Mouse (Mus musculus) testis, adult 2 months (tissue): ENCODE measurements around the gene Stn1. TPM values are rescaled to one million over a fixed set of nuclear protein-coding genes. Genes with fewer than 3 reads are reported as not detected.

Experiments
- H3K27ac ChIP-seq: fragments of 200-500 bp; 2 replicates; pipeline ENCODE4 v1.5.1; 2012; ENCODE audit warnings: low read depth, low read length; ENCODE audit not compliant: control insufficient read depth, insufficient read depth
- H3K27me3 ChIP-seq: fragments of 200-500 bp; 2 replicates; pipeline ENCODE4 v1.6.1; 2012; ENCODE audit warnings: mild to moderate bottlenecking, low read length, moderate library complexity; ENCODE audit not compliant: control insufficient read depth, insufficient read depth
- H3K36me3 ChIP-seq: fragments of 200-500 bp; 2 replicates; pipeline ENCODE4 v1.6.1; 2012; ENCODE audit warnings: mild to moderate bottlenecking, low read length; ENCODE audit not compliant: control insufficient read depth, insufficient read depth
- H3K4me1 ChIP-seq: fragments of 200-500 bp; 2 replicates; pipeline ENCODE4 v1.6.1; 2012; ENCODE audit warnings: low read length; ENCODE audit not compliant: control insufficient read depth, insufficient read depth
- H3K4me3 ChIP-seq: fragments of 200-500 bp; 2 replicates; pipeline ENCODE4 v1.5.1; 2012; ENCODE audit warnings: low read depth, mild to moderate bottlenecking, low read length, moderate library complexity, mixed read lengths; ENCODE audit not compliant: control insufficient read depth
- CTCF ChIP-seq: fragments of 200-500 bp; IDR thresholded peaks from 2 replicates; pipeline ENCODE4 v1.5.1; 2012; ENCODE audit warnings: low read depth, mild to moderate bottlenecking, inconsistent platforms, low read length, moderate library complexity; ENCODE audit not compliant: control insufficient read depth, insufficient read depth, insufficient replicate concordance
- POLR2A ChIP-seq: fragments of 200-500 bp; IDR thresholded peaks from 2 replicates; pipeline ENCODE4 v1.6.1; 2012; ENCODE audit warnings: low read depth, mild to moderate bottlenecking, inconsistent platforms, low read length, moderate library complexity; ENCODE audit not compliant: control insufficient read depth
- polyA plus RNA-seq: library from polyadenylated mRNA; depleted of rRNA; stranded (reverse); fragments of >200 nt; gene quantifications from 2 replicates; pipeline ENCODE4 v1.2.3, GENCODE M21; 2012

The Stn1 gene
- polyA plus RNA-seq, 1 experiment: 19.6 TPM

DNA sequence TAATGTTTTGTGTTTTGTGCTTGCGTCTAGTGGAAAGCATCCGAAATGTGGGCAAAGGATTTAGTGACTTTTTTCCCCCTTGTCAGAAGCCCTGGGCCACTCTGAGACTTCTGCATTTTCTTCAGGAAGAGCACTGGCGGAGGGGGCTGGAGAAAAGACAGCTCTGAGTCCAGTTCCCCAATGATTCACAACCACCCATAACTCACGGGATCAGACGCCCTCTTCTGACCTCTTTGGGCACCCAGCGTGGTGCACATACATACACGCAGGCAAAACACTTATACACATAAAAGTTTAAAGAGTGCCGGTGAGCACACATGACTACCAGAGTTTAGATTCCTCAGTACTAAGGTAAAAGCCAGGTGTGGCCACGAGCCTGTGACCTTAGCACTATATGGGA, 71.8 kb downstream of the Stn1 start:
- no peaks in the 10 kb centered on the region for H3K36me3 ChIP-seq
- H3K4me3 ChIP-seq: no peak overlapping the region
- H3K27ac ChIP-seq: no peak overlapping the region
- TF ChIP-seq POLR2A (no peak), CTCF (no peak)
- peaks cover 10% of the 10 kb centered on the region for H3K4me1 ChIP-seq
- H3K27me3 ChIP-seq: no peaks in the 10 kb centered on the region

DNA sequence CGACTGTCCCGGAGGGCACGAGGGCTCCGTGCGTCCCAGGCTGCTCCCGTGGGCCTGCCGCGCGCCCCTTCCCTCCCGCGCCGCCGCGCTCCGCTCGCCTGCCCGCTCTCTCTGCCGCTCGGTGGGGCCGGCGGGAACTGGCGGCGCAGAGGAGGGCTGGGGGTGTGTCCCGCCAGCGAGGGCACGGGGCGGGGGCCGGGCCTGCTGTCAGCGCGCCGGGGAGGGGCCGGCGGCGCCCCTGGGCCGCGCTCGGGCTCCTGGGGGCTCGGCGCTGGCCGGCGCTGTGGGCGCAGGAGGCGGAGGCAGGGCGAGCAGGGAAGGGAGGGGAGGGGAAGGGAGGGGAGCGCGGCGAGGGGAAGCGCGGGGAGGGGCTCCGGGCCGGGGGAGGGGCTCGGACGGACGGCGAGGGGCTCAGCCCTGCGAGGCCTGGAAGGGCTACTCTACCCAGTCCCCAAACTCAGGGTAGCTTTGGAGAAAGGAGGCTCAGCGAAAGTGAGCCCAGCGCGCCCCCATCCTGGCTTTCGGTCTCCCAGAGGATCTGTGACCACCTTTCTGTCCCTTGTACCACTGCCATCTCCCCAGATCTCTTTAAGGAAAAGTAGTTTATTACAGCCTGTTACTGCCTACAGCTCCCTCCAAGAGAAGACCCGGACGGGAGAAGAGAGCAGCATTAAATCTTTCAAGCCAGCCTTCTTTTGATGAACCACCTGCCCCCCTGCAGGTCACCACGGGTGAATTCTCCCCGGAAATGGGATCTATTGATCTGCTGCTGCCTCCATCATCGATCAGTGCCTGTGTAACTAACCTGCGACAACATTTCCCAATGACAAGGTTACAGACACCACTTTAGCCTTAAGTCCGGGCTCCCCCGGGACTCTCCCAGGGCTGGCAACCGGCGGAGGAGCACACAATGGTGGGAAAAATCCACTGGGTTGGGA, 72.7 kb downstream of the Stn1 start, which contains the start of gene Sh3pxd2a:
Gene Sh3pxd2a, minus strand, starts transcription at position 98 of the 938 bp plus-strand sequence.
- Histone ChIP-seq H3K27me3 (no peaks in the 10 kb centered on the region), H3K36me3 (no peaks in the 10 kb centered on the region), H3K4me1 (peaks cover 10% of the 10 kb centered on the region), H3K27ac (no peak within 1 kb of the TSS), H3K4me3 (peak within 1 kb of the TSS; percentile 73)
- TF ChIP-seq POLR2A (no peak), CTCF (no peak)

DNA sequence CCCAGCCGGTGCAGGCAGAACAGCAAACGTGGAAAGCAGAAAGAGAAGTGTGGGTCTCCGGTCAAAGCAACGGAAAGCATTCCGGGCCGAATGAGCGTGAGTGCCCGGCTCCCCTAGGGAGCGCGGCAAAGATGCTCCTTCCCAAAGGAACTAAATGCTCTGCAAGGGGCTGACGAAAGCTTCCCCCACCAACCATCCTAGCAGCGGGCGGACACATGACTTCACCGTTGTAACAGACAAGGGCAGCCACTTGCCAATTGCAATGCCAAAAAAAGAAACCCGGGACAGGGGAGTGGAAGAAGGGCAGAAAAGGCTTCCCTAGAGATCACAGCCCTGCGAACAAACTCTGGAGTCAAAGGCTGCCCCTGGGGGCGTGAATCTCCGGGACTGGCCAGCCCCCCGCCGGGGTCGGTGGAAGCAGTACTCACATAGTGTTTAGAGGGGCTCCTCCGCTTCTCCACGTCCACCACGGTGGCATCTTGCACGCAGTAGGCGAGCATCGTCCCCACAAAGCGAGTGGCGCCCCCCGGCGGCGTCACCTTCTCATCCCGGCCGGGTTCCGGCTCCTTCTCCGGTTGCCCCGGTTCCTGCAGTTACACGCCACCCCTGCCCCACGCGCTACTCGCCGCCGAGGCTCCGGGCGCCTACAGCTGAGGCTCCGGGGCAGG, 73.5 kb downstream of the Stn1 start:
- Histone ChIP-seq H3K4me1 (peaks cover 10% of the 10 kb centered on the region), H3K36me3 (no peaks in the 10 kb centered on the region), H3K27ac (no peak overlapping the region), H3K4me3 (peak overlapping the region; percentile 73), H3K27me3 (no peaks in the 10 kb centered on the region)
- TF ChIP-seq CTCF: peak; percentile 27; the same call in 1 of the 2 replicates
- TF ChIP-seq POLR2A: 0 out of 2 replicates have a peak, but pooled peaks have one; percentile 4

DNA sequence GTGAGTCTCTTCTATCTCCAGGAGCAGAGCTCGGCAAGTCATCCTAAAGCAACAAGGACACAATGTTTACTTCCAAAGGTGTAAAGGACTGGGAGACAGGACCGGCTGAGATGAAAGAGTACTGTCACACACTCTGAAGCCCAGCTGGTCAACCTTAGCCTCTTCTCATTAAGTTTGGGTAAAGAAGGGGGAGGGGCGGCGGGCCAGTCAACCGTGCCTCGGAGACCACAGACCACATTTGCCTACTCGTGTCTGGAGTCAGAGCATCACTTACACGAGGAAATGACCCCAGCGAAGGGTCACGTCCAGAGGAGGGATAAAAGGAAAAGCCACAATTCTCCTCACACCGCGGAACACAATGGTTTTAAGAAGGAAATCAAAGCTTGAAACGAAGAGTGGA, 74.1 kb downstream of the Stn1 start:
- no peaks in the 10 kb centered on the region for H3K27me3 ChIP-seq
- peaks cover 10% of the 10 kb centered on the region for H3K4me1 ChIP-seq
- peak overlapping the region; percentile 73 for H3K4me3 ChIP-seq
- H3K27ac ChIP-seq: no peak overlapping the region
- TF ChIP-seq POLR2A (no peak), CTCF (no peak)
- no peaks in the 10 kb centered on the region for H3K36me3 ChIP-seq

DNA sequence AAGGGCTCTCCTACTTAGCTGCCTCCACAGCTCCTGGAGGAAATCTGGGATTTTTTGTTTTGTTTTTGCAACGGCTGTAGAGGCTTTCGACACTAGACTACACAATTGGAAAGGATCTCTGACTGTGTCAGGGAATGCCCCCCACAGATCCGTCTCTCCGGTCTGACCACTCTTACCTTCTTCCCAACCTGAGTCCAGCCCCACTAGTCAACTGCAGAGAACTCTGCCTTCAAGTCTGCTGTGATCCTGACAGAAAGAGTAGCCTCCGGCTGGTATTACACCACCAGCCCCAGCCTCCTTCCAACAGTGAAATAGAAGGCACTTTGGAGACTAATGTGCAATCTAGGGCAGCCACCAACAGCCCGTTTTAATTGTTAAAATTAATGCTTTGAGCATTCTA, 74.6 kb downstream of the Stn1 start:
- Histone ChIP-seq H3K27ac (no peak overlapping the region), H3K36me3 (no peaks in the 10 kb centered on the region), H3K4me1 (peaks cover 10% of the 10 kb centered on the region), H3K27me3 (no peaks in the 10 kb centered on the region), H3K4me3 (no peak overlapping the region)
- TF ChIP-seq CTCF: no peak
- no peak for TF ChIP-seq POLR2A

DNA sequence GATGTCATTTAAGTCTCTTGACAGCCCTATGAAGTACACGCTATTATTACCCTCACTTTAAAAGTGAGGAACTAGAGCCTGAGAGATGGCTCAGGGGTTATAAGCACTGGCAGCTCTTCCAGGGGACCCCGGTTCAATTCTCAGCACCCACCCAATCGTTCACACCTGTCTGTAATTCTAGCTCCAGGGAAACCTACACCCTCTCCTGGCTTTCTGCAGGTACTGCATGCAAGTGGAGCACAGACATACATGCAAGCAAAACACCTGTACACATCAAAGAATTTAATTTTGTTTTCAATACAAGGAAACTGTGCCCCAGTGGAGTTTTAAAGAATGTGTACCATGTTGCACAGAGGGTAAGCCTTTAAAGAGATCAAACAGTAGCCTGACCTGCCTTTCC, 75.5 kb downstream of the Stn1 start:
- H3K4me3 ChIP-seq: no peak overlapping the region

DNA sequence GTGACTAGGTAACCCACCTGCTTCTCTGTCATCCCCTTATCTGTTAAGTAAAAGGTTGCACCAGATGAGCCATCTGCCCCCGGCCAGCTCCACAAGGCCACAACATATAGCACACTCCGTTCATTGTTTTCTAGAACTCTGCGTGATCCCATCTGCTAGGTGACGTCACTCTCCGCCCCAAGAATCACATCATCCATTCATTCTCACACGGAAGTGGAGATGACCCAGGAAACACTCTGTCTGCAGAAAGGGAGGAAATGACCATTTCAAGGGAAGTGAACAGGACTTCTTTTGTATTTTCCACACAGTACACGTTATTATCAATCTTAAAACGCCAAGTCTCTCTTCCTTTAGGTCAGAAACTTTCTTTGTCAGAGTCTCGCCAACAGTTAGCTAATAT, 75.9 kb downstream of the Stn1 start:
- Histone ChIP-seq H3K27me3 (no peaks in the 10 kb centered on the region), H3K27ac (no peak overlapping the region), H3K36me3 (no peaks in the 10 kb centered on the region), H3K4me3 (no peak overlapping the region), H3K4me1 (peaks cover 10% of the 10 kb centered on the region)
- TF ChIP-seq POLR2A (no peak), CTCF (no peak)

More for the DNA sequence above, 75.5 kb downstream of the Stn1 start:
- peaks cover 10% of the 10 kb centered on the region for H3K4me1 ChIP-seq
- H3K27ac ChIP-seq: no peak overlapping the region
- TF ChIP-seq POLR2A: no peak
- TF ChIP-seq CTCF: no peak
- no peaks in the 10 kb centered on the region for H3K36me3 ChIP-seq
- no peaks in the 10 kb centered on the region for H3K27me3 ChIP-seq
